Mouse (Mus musculus) v-Abl transformed pro-B cells (cell line): ENCODE results near the gene Rps6kc1.

ENCODE experiments used
- in situ Hi-C, 2 experiments: fragments of 400-800 bp; cut with MboI; formaldehyde crosslinking; loops; one replicate each; pipeline ENCODE4 v1.15.1; 2025; ENCODE audit not compliant: unreplicated experiment in 2 of 2

The Rps6kc1 gene

GRCm38 (mm10) chr1:190713848-190714247, 197.7 kb downstream of the Rps6kc1 start:
- in situ Hi-C loops: no loop called here

DNA sequence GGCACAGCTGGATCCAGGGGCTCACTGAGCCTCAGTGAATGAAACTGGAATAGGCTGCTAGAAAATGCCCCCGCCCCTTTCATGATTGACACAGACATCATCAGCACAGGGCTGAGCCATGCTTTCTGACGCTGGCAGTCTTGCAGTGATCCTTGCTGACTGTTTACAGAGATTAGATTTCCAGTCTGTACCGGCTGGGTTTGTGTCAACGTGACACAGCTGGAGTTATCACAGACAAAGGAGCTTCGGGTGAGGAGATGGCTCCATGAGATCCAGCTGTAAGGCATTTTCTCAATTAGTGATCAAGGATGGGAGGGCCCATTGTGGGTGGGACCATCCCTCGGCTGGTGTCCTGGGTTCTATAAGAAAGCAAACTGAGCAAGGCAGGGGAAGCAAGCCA, 214.0 kb downstream of the Rps6kc1 start:
- in situ Hi-C loops: no loop called here

GRCm38 (mm10) chr1:190695589-190695988, 216.0 kb downstream of the Rps6kc1 start:
- in situ Hi-C loops: no loop called here

DNA sequence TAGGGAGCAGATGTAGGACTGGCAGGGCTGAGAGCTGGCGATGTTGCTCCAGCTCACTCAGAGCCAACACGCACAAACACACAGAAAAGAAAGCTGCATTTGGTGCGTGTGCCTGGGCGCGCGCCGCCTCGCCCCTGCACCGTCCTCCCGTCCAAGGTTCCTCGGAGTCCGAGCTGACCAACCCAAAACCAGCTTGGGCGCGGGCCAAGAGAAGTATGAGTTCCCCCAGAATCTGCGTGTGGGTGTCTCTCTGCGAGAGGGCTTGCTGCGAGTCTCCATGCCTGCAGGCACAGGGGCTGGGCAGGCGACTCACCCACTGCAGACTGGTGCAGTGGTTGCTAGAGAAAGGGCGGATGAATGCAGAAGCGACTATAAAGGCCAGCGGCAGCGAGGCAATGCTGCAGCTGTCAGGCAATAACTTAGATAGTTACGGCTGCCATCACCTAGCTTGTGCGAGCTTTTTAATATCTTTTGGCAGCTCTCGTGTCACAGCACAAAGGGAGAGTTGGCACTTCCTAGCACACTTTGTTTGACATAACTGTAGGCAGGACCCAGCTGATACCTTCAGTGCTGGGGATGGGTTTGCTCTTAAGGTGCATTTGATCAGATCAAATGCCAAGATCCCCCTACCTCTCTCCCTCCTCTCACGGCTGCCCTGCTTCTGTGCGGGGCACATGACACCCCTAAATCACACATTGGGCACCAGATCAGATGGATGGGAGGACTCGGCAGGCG, 220.9 kb downstream of the Rps6kc1 start:
- in situ Hi-C loops: no loop called here

DNA sequence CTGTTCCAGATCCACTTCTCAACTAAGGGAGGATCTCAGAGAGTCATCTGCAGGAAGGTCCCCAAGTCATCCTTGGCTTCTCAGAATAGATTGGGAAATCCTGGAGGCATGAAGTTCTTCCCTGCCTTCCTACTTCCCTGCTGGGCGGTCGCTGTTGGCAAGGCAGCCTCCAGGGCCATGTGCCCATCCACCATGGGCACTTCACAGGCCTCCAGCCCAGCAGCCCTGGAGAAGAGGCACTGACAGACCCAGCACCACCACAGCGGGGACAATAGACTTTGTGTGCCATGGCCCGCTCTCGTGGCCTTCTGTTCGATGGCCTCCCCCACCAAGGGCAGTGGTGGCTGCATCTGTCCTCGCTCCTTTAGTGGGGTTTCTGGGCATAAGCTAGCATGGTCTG, 228.5 kb downstream of the Rps6kc1 start:
- in situ Hi-C loops: no loop called here

DNA sequence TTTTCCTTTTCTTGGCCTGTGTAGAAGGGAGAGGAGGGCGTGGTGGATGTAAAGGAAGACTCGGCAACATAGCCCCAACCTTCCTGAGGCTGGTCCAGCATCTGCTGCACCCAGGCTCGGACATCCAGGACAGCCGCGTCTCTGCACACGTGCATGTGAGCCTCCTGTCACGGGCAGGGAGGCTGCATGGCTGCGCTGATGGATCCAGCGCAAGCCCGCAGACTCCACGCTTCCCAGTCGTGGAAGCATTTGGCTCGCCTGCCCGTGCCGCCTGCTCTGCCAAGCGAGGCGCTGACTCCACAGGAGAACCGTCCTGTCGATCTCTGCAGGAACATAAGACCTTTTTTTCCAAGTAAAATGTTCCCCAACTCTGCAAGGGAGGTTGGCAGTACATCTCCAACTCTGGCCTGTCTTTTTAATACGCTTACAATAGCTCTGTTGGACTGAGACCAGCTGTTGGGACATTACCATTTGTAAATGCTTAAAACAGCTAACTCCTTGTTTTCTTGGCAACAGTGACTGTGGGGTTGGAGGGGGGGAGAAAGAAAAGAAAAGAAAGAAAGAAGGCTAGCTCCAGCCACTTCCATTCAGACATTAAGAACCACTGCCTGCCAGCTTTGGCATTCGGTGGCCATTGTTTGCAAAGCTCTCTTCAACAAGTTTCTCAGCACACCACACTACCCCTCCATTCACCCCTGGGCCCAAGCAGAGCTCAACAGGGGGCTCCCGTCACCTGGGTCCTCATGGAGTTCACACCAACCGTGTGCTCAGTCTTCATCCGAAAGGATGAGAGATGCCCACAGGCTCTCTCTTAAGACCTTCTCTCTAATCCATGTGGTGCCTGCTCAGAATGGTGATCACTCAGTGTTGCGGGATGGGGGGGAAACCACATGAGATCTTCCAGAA, 229.3 kb downstream of the Rps6kc1 start:
- in situ Hi-C loops: no loop called here

DNA sequence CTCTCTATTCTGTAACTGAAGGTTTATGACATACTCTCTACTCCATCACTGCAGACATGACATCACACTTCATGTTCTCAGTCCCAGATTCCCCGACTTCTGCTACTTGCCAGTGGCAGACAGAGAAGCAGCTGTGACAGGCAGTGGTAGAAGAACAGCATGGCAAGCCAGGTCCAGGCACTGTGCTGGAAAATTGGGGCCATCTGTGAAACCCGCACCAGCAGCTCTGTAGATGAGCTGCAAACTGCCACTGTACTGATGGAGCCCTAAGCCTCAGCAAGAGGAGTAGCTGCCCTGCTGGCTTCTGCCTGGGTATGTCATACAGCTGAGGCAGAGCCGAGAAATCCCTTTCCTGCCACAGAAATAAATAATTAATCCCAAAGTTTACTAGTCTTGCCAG, 236.1 kb downstream of the Rps6kc1 start:
- in situ Hi-C loops: no loop called here

GRCm38 (mm10) chr1:190669099-190669498, 242.5 kb downstream of the Rps6kc1 start:
- in situ Hi-C loops: no loop called here

- in situ Hi-C loops: no loop called here
Observed at GRCm38 (mm10) chr1:190667821-190668220, 243.7 kb downstream of the Rps6kc1 start.

- in situ Hi-C loops: no loop called here
Observed at GRCm38 (mm10) chr1:190667326-190667725, 244.2 kb downstream of the Rps6kc1 start.

GRCm38 (mm10) chr1:190665490-190665875, 246.1 kb downstream of the Rps6kc1 start:
- in situ Hi-C loops: no loop called here

DNA sequence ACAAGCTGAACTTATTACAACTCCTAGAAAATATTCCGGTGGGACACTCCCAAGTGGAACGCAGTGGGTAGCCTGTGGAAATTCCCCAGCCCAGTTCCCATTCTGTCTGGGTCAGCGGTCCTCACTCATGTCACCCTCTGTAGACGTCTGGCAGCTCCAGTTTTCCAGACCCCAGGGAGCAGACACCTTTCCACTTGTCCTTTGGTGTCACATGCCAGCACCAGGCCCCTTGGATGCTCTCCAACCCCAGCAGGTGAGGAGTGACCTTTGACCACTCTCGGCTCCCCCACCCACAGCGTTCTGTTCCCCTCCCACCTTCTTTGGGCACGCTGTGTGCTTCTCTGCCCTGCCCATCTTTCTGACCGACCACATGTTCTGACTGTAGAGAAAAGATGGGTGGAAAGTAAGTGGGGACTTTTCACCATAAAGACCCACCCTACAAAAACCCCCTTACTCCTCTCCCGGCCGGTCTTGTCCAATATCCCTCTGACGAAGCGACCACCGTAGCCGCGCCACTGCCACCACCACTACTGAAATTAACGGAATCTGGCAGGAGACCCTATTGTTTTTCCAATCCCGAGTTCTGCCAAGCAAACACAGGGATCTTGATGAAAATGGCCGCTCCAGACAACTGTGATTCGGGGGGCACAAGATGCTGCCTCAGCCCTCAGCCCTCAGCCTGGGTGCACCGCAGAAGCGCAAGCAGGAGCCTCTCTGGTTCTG, 246.6 kb downstream of the Rps6kc1 start:
- in situ Hi-C loops: no loop called here

- in situ Hi-C loops: no loop called here
Observed at GRCm38 (mm10) chr1:190663996-190664395, 247.6 kb downstream of the Rps6kc1 start.

- in situ Hi-C loops: no loop called here
Observed at GRCm38 (mm10) chr1:190662736-190663135, 248.8 kb downstream of the Rps6kc1 start.

GRCm38 (mm10) chr1:190661764-190662163, 249.8 kb downstream of the Rps6kc1 start:
- in situ Hi-C loops: no loop called here

DNA sequence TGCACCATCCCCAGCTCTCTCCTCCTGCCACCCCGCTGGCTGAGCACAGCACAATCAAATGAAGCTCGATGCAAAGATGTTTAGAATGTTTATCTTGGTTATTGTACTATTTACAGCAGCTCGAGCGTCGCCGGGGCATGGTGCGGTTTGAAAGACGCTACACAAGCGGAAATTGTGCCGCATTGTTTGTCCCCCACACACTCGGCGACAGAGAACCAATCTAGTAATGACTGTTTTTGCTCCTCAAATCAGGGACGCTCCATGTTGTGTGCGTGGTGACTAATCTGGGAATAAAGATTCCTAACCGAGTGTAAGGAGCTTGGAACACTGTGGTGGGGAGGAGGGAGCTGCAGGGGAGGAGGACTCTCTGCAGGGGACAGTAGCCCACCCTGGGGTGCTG, 250.3 kb downstream of the Rps6kc1 start:
- in situ Hi-C loops: no loop called here

GRCm38 (mm10) chr1:190659722-190660502, 251.7 kb downstream of the Rps6kc1 start:
- in situ Hi-C loops: no loop called here

DNA sequence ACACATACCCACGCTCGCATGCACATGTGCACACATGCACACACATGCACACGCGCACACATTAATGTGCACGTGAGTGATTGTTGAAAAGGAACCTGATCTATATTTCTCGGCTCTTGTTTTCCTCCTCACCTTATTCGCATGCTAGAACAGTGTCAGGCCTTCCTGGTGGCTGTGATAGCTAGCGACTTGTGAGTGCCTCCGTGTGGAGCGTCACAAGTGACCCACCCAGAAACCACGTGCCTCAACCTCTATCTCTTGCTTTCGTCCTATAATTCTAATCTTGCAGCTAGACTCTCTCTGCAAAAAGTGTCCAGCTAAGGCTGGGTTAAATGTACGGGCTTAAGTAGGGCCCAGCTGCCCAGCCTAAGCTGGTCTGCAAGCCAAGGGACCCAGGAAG, 253.3 kb downstream of the Rps6kc1 start:
- in situ Hi-C loops: no loop called here

DNA sequence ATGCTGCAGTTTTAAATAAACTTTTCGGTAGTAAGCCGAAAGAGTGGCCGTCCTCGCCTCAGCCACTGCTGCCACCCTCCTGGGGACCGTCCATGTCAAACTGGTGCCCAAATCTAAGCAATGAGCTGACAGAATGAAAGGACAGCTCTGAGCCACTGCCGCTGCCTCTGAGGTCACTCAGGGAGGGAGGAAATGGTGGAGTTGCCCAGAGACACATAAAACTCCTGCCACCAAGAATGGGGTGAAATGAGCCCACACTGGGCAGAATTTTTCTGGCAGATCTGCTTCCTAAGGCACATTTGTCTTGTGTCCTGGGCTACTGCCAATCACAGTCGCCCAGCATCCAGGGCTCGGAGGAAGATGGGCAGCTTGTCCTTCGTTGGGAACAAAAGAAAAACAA, 255.5 kb downstream of the Rps6kc1 start:
- in situ Hi-C loops: no loop called here

DNA sequence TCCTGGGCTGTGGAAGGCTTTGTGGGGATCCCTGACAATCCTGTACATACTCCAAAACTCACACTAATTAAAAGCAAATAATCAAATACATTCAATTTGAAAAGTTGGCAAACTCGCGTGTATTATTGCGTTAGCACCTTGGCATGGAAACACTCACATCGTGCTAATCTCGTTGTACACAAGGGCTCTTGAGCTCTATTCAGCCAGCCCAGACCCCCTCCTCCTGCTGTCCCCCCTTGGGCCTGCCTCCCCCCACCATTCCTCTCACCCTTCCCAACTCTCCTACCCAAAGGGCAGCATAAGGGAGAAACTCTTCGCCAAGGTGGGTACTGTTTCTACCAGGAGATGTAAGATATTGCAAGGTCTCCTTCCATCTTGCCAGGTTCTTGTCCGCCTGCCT, 255.9 kb downstream of the Rps6kc1 start:
- in situ Hi-C loops: no loop called here
